Mouse (Mus musculus): ENCODE results near the gene Sfi1.
"Not testable (repeated sequence)": the region's sequence is repeated elsewhere in the genome, so short reads cannot be mapped to it uniquely, and the experiment has no call there.

Gene Sfi1

GRCm38 (mm10) chr11:3193363-3193762 lies at the start of gene Sfi1:
Sfi1 (minus strand) TSS chr11:3193463.
- in situ Hi-C loops (cut with MboI, MseI): no loop called here

GRCm38 (mm10) chr11:3242395-3242794 lies 49.1 kb upstream of the Sfi1 start:
- in situ Hi-C loops (cut with MboI, MseI): loop anchor here in 1 of 2 experiments (5.0 kb wide), 1 partner anchor 35 kb away; no protein-coding TSS in a partner anchor

DNA sequence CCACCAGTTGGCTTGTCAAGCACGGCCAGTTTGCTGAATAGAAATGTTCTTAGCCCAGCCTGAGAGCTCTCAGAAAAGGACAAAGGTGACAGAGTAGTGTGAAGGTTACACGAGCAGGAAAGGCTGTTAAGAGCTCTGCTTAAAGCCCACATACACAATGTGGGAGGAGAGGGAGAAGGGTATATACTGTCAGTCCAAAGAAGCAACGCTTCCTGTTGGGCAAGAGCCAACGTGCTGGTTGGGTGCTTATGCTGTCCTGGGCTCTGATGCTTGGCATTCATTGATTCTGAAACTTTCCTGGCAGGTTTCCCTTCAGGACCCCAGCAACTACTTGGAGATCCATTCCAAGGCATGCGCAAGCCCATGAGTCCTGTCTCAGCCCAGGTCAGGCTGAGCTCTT lies 42.0 kb upstream of the Sfi1 start:
- in situ Hi-C loops (cut with MboI, MseI): loop anchor here in 1 of 2 experiments (10.0 kb wide), 1 partner anchor 1860 kb away; the partner anchor contains the start of genes Ewsr1 and Rhbdd3

GRCm38 (mm10) chr11:3233704-3234103 lies 40.4 kb upstream of the Sfi1 start:
- in situ Hi-C loops (cut with MboI, MseI): loop anchor here in 1 of 2 experiments (10.0 kb wide), 1 partner anchor 1861 kb away; the partner anchor contains the start of genes Ewsr1 and Rhbdd3

DNA sequence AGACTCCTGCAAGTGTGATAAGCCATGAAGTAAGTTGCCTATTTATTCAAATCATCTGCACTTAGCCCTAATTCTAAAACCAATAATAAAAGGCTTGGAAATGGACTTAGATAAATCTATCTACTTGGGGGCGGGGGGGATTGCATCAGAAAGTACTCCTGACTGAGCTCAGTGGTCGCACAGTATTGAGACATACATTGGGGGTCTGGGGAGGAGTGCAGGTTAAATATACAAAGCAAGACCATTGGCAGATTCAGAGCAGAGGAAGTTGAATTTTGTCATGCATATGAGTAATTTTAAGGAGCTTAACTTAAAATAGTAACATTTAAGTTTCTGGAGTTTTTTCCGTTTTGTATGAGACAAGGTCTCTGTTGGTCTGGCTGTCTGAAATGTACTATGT lies 39.0 kb upstream of the Sfi1 start:
- in situ Hi-C loops (cut with MboI, MseI): loop anchor here in 1 of 2 experiments (10.0 kb wide), 1 partner anchor 1863 kb away; the partner anchor contains the start of genes Ewsr1 and Rhbdd3

DNA sequence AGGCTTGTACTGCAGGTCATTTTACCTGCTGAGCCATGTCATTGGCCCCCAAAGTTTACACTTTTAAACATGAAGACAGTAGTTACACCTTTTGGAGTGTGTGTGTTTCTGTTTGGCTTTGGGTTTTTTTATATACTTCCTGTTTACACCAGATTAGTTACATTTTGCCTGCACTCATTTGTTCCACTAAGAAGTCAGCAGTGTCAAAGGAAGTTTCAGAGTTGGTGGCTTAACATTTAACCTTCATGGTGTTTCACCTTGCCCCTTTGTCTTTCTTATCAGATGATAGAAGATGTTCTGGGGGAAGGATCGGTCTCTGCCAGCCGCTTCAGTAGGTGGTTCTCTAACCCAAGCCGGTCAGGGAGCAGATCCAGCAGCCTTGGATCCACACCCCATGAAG lies 33.9 kb upstream of the Sfi1 start:
- in situ Hi-C loops (cut with MboI, MseI): no loop called here

- in situ Hi-C loops (cut with MboI, MseI): loop anchor here (5.0 kb wide), 2 partner anchors 34 to 39 kb away; no protein-coding TSS in a partner anchor
Measured at GRCm38 (mm10) chr11:3223105-3223504, 29.8 kb upstream of the Sfi1 start.

- in situ Hi-C loops (cut with MboI, MseI): loop anchor here in 1 of 2 experiments (5.0 kb wide), 1 partner anchor 40 kb away; no protein-coding TSS in a partner anchor
Measured at GRCm38 (mm10) chr11:3212526-3212925, 19.3 kb upstream of the Sfi1 start.

GRCm38 (mm10) chr11:3206783-3207182 lies 13.5 kb upstream of the Sfi1 start:
- in situ Hi-C loops (cut with MboI, MseI): loop anchor here in 1 of 2 experiments (5.0 kb wide), 1 partner anchor 36 kb away; no protein-coding TSS in a partner anchor

GRCm38 (mm10) chr11:3205207-3205606 lies 11.9 kb upstream of the Sfi1 start:
- in situ Hi-C loops (cut with MboI, MseI): loop anchor here in 1 of 2 experiments (5.0 kb wide), 1 partner anchor 37 kb away; no protein-coding TSS in a partner anchor

DNA sequence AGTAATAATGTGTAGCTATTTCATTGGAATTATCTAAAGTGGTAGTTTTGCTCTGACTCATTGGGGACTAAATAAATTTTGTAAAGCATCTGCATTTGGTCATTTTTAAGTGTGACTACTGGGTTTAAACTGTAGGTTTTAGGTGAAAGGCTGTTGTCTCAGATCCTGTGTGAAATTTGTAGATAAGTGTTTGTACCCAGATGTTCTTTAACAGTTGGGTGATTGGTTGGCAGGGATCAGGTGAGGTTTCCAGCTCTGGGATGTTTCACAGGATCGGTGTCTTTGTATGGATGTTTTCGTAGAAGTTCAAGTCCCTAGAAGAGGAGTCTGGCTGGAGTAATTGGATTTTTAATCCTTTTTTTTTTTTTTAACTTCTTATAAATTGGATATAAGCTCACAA lies 10.5 kb upstream of the Sfi1 start:
- in situ Hi-C loops (cut with MboI, MseI): no loop called here

GRCm38 (mm10) chr11:3202781-3203441 lies 9.6 kb upstream of the Sfi1 start:
- in situ Hi-C loops (cut with MboI, MseI): no loop called here

DNA sequence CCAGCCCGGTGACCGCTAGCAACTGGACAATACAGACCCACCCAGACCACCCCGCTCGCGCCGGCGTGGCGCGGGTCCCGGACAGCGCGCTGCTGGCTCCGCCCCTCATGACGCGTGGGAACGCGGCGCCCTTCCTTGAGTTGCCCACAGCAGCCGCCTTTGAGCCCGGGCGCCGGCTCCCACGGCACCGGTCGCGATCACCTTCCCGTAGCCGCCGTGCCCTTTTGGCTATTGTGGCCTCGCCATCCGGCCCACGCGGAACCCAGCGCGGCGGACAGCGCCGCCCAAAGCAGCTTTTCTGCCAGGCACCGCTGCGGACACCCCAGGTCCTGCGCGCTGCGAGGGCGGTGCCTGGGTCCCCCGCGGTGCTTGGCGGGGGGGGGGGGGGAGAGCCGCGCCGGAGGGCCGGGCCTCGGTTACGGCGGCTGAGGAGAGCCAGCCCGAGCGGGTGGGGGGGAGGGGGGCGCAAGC lies 9.0 kb upstream of the Sfi1 start, which contains the start of gene Eif4enif1:
TSS of gene Eif4enif1 (plus strand) at position 162 of the 471 bp plus-strand sequence.
- in situ Hi-C loops (cut with MboI, MseI): no loop called here

GRCm38 (mm10) chr11:3201326-3202230 lies 8.3 kb upstream of the Sfi1 start:
- in situ Hi-C loops (cut with MboI, MseI): no loop called here

- in situ Hi-C loops (cut with MboI, MseI): not testable (repeated sequence)
Measured at GRCm38 (mm10) chr11:3200636-3201035, 7.4 kb upstream of the Sfi1 start.

GRCm38 (mm10) chr11:3182707-3183106 lies 10.6 kb downstream of the Sfi1 start:
- in situ Hi-C loops (cut with MboI, MseI): not testable (repeated sequence)

DNA sequence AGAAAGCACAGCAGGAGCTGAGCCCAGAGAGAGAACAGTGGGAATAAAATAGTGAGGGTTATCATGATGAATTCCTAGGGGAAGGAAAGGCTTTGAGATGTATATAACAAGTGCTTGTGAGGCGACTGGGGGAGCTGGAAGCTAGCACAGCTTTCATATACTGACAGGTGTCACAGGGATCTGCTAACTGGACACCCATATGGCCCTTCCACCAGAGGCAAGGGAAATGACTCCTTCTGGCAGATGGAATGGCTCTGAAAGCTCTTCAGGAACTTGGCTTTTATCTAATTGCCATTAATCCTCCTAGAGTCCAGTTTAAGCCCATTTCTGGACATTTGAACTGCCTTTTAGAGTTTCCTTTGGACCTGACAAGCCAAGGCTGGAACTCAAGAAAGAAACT lies 11.3 kb downstream of the Sfi1 start:
- in situ Hi-C loops (cut with MboI, MseI): not testable (repeated sequence)

DNA sequence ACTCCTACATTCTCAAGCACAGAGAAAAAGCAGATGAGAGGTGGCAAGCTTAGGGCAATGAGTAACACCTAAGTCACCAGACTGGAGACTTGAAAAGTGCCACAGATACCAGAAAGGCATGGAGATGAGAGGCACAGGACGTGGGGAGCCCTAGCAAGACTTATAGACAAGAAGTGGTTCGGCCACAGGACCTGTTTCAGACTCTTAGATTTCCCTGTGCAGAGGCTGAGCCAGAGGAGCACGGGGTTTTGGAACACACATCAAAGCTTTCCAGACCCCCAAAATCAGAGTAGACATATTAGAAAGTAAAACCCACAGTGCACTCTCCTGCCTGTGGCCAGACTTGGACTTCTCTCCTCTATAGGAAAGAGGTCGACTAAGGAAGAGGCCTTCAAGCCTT lies 12.0 kb downstream of the Sfi1 start:
- in situ Hi-C loops (cut with MboI, MseI): not testable (repeated sequence)

- in situ Hi-C loops (cut with MboI, MseI): not testable (repeated sequence)
Measured at GRCm38 (mm10) chr11:3180510-3181160, 12.6 kb downstream of the Sfi1 start.

DNA sequence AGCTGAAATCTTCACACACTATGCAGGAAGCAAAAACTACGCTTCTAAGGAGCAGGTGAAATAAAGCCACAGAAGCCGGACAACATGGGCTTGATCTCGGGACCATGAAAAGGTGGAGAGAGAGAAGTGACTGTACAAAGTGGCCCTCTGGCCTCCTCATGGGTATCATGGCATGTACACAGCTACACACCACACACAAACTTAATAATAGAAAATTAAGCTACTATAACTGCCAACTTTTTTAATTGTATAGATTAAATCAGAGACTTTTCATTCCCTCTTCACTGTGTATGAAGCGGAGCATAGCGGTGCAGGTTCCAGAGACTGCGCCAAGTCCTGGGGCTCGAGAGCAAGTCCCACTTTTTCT lies 13.6 kb downstream of the Sfi1 start:
- in situ Hi-C loops (cut with MboI, MseI): not testable (repeated sequence)
